Mouse (Mus musculus): ENCODE data around the gene Snx29.

- TF ChIP-seq CTCF (IDR thresholded peaks at IDR 0.05; ENCODE audit: control insufficient read depth, insufficient read depth, low read length) (no peak), POLR2A (IDR thresholded peaks at IDR 0.05; ENCODE audit: borderline replicate concordance, control insufficient read depth, low read depth, low read length) (no peak)
Measured at GRCm38 (mm10) chr16:11636196-11636733, 313.6 kb downstream of the Snx29 start.
